Mouse (Mus musculus): Measurements from ENCODE around the gene Erich3.

Gene Erich3

DNA sequence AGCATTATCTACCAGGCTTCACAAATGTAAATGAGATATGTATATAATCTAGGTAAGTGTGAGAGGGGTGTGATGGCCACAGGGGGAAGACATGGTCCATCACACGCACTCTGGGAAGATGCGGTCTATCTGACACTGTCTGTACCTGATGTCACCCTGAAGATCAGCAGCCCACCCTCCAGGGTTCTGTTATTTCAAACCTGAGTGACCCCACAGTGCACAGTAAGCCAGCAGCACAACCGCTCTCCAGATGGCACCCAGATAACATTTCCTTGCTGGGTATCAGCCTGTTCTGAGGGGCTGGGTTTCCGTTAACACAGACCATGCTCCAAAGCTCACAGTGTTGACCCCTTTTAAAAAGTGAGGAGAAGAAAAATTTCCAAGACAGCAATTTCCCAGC, 102.7 kb downstream of the Erich3 start:
- no peak for DNase-seq (ENCODE audit: low spot score in 2 of 2)

DNA sequence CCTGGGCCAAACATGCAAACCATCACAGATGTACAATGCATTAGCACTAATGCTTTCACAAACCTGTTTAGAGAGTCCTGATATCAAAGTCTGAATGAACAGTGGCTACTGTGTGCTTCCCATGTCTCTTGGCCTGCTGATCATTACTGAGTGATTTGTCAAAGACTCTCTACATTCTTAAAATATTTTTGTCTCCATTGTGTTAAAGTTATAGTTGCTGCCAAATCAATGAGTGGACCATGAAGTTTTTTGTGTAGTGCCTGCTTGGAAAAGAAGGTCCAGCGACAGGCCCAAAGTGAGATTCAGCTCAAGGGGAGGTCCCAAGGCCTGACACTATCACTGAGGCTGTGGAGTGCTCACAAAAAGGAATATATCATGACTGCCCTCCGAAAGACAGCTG, 108.0 kb downstream of the Erich3 start:
- no peak for DNase-seq (ENCODE audit: low spot score in 2 of 2)

DNA sequence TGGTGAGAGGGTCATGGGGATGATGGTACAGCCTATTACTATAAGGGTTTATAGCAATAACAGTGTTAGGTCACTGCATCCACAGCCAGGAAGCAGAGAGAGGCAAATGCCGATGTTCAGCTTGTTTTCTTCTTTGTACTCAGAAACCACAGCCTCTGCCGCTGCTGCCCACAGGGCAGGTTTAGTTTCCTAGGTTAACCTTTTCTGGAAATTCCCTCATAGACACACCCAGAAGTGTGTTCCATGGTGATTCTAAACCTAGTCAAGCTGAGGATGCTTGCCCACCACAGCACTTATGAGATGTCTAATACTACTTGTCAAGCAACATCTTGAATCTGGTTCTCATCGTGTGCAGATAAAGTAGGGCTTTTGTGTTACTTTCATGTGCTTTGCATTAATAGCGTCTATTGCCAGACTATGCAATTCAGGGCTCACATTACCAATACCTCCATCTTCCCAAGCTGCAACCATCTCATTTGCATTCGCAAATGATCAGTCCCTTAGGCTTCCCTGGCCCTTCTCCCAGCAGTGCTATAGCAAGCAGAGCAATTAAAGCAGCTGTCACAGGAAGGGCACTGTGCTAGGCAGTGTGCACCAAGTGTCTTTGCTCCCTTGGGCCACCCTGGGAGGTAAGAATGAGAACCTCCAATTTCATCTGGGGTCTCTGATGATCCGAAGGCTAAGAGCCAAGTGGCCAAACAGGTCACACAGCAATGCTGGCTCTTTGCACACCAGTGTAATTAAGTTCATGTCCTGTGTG, 115.4 kb downstream of the Erich3 start:
- no peak for DNase-seq (ENCODE audit: low spot score in 2 of 2)

DNA sequence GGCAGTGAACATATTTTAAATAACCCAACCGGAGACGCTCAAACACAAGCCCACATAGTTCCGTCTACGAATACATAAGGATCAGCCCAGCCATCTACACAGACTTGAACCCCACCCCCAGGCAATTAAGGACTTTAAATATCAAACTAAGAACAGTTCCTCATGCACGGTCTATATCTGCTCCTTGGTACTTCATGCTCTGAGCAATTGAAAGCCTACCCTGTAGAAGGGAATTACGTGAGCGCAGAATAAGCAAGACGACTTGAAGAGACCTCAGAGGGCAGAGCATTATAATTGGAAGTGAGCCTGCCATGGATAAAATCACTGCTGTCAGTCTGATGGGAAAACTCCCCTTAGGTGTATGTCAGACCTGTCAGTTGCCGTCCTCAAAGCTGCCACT, 122.7 kb downstream of the Erich3 start:
- DNase-seq (ENCODE audit: low spot score in 2 of 2): no peak

DNA sequence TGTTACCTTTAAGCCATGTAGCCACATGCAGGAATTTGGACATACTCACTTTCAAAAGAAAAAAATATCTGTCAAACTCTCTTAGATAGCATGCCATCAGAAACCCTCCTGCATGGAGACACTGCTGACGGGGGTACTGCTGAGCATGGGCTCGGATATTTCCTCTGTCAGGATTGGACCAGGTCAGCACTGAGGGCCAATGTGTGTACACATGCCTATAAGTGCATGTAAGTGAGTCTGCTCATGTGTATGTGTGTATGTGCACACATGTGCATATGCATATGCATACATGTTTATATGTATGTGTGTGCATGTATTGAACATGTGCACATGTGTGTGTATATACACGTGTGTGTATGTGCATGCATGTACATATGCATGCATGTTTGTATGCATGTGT, 124.0 kb downstream of the Erich3 start:
- no peak for DNase-seq (ENCODE audit: low spot score in 2 of 2)

DNA sequence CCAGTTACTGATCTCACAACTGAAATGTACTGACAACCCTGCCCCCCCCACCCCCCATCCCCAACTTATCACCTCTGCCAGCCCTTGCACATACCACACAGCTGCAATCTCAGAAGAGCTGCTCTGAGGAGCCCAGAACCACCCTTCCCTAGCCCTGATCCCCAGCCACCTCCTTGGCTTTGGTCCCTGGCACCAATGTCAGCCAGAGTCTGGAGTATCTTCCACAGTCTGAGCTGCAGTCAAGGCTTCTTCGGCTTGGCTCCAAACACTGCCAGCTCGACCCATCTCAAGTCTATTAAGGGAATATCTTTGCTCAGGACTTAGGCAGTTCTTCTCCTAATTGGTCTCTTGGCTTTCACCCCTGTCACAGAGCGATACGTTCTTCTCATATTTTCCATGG, 129.9 kb downstream of the Erich3 start:
- no peak for DNase-seq (ENCODE audit: low spot score in 2 of 2)

DNA sequence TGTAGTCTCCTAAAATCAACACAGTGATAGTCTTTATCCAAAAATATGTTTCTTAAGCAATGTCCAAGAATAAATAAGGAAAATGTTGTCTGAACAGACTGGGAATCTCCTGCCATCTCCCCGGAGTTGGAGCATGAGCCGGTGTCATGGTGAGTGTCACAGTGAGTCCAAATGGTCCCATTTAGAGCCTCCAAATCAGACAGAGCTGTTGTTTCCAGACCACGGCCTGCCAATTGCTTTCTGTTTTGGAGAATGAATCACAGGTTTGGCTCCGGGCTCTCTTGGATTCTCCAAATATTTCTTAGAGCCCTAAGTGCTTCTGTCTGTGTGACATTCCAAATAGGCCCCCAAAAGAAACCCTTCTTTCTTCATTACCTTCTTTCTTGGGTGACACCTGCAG, 135.1 kb downstream of the Erich3 start:
- no peak for DNase-seq (ENCODE audit: low spot score in 2 of 2)

DNA sequence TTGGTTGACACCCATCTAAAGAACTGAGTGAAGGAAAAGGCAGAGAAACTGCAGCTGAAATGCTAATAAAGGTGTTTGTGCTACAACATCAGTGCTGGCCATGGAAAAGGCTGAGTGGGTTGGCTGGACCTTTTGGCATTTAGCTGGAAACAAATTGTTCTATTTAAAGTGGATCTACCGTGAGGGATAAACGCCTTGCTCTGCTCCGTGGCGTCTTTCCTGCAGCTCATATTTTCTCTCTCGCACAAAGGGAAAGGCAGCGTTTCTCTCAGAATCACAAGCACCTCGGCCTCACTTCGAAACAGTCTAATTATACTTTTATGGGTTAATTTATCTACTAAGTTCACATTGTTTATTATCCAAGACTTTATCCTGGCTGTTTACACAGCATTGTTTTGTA, 136.8 kb downstream of the Erich3 start:
- DNase-seq (ENCODE audit: low spot score in 2 of 2): no peak

DNA sequence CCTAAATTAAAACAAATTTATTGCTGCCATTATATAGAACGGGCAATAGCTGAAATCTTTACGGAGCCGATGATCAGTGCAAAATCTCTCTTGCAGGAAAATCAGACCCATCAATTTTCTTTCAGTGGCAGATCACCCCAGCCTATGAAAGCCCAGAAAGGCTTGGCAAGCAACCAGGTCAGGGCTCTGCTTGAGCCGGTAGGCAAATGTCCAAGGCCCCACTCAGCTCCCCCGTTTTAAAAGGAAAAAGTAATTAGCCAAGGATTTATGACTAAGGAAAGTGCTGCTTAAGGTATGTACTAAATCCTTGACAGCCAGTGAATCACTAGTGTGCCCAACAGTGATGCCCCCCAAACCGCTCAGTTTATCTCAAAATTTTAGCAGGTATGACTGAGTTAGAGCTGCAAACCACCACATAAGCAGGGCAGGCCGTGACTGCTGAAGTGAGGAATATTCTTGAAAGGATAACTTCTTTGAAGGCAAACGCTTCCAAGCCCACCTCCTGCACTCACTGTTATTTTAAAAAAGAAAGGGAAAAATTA, 137.3 kb downstream of the Erich3 start:
- DNase-seq (ENCODE audit: low spot score in 2 of 2): no peak

DNA sequence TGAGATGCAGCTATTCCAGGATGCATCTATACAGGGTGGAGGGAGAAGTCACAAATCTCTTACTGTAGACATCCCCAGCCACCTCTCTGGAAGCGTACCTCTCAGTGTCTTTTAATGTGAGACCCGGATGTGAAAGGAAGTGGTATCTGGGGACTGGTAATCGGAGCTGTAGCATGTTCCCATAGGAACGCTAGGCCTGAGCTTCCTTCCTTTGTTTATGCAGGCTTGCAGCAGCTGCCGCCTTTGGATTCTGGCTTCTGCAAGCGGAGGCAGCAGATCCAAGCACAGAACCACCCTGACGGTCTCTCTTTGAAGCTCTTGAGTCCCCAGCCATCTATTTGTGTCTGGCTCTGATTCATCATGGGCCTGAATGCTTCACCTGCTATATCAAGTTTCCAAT, 143.0 kb downstream of the Erich3 start:
- DNase-seq (ENCODE audit: low spot score in 2 of 2): no peak

DNA sequence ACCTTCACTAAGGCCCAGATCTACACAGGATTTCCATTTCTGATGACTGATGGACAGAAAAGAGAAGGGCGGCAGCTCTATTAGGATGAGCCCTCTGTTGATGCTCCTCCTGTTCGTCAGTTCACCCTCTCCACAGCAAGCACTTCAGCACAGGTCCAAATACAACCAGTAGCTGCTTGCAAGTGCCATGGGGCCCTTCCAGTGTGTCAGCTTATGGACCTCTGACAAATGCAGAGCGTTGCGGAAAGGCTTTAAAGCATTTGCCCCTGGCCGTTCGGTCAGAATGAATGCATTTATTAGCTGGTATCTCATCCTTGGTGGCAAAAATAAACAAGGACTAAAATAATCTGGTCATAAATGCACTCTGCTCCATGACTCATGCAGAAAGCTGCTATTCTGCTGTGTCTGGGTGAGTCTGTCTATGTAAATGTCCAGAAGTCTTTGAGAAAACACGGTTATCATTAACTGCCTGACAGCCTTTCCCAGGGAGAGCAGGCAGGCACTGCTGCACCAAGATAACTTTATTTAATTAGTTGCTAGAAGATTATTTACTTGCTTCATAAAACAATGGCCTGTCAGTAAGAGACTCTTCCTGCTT, 146.7 kb downstream of the Erich3 start:
- no peak for DNase-seq (ENCODE audit: low spot score in 2 of 2)

DNA sequence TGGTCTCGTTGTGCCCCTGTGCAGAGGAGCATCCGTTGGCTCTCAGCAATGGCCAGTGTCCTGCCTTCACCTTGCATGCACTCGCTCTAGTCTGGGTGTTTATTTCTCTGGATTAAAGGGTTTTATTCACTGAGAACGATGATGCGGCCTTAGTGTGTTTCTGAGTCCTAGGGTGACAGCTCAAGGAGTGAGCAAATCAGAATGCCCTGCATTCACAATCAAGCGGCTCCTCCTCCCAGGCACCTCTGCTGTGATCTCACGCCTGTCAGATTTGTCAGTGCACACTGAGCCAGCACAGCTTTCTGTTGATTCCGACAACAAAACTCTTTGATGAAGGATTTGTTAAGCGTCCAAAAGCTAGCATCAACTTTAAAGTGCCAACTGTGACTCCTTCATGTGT, 147.6 kb downstream of the Erich3 start:
- DNase-seq (ENCODE audit: low spot score in 2 of 2): no peak

DNA sequence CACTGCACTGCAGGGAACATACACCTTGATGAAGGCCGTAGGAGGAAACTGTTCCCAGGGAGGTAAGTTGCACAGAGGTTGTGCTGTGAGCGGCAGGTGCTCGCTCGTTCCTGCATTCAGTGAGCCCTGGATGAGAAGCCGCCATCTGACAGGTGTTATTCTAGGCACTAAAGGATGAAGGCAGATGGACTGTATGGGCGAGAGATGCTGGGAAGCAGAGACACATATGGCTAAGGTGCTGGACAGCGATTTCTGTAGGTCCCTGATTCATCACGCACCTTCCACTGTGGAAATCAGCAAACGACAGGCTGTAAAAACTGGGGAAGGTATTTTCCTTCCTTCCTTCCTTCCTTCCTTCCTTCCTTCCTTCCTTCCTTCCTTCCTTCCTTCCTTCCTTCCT, 148.2 kb downstream of the Erich3 start:
- no peak for DNase-seq (ENCODE audit: low spot score in 2 of 2)

DNA sequence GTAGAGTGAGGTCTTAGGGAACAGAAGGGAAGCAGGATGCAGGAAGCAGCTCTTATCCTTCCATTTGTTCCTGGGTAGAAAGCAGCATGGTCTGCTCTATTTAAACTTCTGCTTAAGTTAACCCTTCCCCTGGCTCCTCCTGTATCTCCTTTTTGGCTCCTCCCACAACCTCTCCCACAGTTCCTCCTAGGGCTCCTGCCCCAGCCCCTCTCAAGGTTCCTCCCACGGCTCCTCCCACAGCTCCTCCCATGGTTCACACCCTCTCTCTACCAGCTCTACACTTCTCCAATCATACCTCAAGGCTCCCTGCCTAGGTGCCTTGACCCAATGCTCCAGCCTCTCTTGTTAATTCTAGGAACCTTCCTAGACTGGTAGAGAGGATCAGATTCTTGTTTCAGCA, 149.2 kb downstream of the Erich3 start:
- no peak for DNase-seq (ENCODE audit: low spot score in 2 of 2)

DNA sequence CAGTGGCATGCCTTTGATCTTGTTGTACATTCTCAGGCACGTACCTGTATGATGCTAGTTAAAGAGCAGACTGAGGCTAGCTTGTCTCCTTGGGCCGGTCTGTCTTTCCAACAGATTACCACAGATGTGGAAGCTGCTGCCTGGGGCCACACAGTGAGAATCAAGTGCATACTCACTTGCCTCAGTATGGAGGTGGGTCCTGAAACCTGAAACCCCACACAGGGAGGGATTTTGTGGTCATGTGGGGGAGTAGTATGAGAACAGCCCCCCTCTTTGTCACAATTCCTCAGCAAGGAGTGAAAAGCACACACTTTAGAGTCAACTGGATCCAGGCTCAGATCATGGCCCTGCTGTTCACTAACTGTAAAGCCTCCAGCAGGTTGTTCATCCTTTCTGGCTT, 151.9 kb downstream of the Erich3 start:
- no peak for DNase-seq (ENCODE audit: low spot score in 2 of 2)

DNA sequence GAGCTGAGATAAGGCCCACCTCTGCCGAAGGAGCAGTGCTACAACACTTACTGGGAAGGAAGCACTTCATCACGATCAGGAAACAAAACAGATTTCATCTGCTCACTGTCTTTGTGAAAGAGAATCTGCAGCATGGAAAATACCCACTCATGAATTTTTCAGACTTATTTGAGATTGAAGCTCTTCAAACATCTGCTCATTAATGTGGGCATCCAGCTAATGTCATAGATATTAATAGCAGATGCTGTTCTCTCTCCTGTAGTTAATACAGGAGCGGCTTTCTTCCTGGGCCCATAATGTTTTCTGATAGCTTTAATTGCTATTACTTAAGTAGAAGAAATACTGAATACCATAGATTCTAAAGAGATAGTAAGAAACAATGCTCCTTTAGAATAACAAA, 152.6 kb downstream of the Erich3 start:
- no peak for DNase-seq (ENCODE audit: low spot score in 2 of 2)

DNA sequence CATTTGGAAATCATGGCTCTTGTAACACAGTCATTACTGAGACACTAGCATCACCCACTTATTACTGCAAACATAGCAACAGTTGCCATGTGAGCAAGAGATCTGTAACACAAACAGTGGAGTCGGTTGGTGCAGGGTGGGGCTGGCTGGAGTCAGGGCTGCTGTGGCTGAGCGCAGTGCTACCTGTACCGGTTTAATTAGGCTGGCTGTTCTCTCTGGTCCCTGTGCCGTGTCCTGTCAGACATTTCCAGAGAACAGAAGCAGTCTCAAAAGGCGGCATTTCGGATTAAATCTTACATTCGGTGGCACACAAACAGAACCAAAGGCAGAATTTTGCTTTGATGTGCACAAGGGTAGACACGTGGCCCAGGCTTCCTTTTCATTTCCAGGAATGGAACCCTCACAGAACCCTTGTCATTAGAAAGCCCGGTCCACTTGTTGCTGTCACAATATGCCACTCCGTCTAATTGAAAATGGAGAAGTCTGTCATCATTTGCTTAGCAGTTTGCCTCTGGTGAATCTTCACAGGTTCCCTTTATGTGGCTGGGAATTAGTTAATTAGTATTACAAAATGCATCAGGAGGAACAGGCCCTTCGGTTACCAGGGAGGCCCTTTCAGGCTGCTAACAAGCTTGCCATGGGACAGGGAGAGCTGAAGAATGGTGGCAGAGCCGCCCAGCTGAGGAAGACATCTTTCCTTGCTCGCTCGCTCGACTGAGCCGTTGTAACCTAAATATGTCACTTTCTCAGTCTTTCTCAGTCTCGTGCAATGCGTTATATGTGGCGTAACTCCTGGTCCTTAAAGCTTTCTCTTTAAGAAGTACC, 153.4 kb downstream of the Erich3 start:
- no peak for DNase-seq (ENCODE audit: low spot score in 2 of 2)
